Mouse (Mus musculus) intestine, embryonic 16.5 days (tissue): ENCODE measurements at regions not wholly inside any gene's neighbourhood (a gene's known extent, or its start where the extent isn't known, plus 50 kb on each side); places are given as distances from the start of the nearest gene placed in this dataset.

Experiments
- ATAC-seq: fragments of 200-750 bp; cut with Nextera tagmentation; 2 replicates; pipeline ENCODE4 v1.8.0; 2017; ENCODE audit warnings: moderate TSS enrichment, moderate library complexity
- H3K27ac ChIP-seq: fragments of 300-500 bp; sonication (generic); 2 replicates; pipeline ENCODE4 v1.5.1; 2014; ENCODE audit warnings: mild to moderate bottlenecking, low read length
- H3K27me3 ChIP-seq: fragments of 300-500 bp; sonication (generic); replicated peaks from 2 replicates; pipeline ENCODE4 v1.6.1; 2014; ENCODE audit warnings: low read length, control low read depth, mixed read lengths; ENCODE audit not compliant: control insufficient read depth, insufficient read depth
- H3K36me3 ChIP-seq: fragments of 300-500 bp; sonication (generic); 2 replicates; pipeline ENCODE4 v1.6.1; 2014; ENCODE audit warnings: low read length, control low read depth; ENCODE audit not compliant: control insufficient read depth, insufficient read depth
- H3K4me1 ChIP-seq: fragments of 300-500 bp; sonication (generic); 2 replicates; pipeline ENCODE4 v1.6.1; 2014; ENCODE audit warnings: low read length, control low read depth, mixed read lengths; ENCODE audit not compliant: control insufficient read depth, insufficient read depth
- H3K4me2 ChIP-seq: fragments of 300-500 bp; sonication (generic); 2 replicates; pipeline ENCODE4 v1.6.1; 2014; ENCODE audit warnings: low read depth, low read length, control low read depth
- H3K4me3 ChIP-seq: fragments of 300-500 bp; sonication (generic); 2 replicates; pipeline ENCODE4 v1.5.1; 2014; ENCODE audit warnings: mild to moderate bottlenecking, low read length
- H3K9ac ChIP-seq: fragments of 300-500 bp; sonication (generic); 2 replicates; pipeline ENCODE4 v1.6.1; 2014; ENCODE audit warnings: low read depth, low read length
- H3K9me3 ChIP-seq: fragments of 300-500 bp; sonication (generic); 2 replicates; pipeline ENCODE4 v1.6.1; 2016; ENCODE audit warnings: low read length, control low read depth; ENCODE audit not compliant: control insufficient read depth
- WGBS: fragments of 180-500 bp; shearing (Covaris S2); extraction: QIAGEN DNeasy Blood & Tissue Kit; methylation state at CpG from one replicate; pipeline ENCODE4 v1.1.7; 2014; 5-methylcytosine and 5-hydroxymethylcytosine counted together

- WGBS, result 74% methylated on average over 2 of the region's 2 CpGs
- no peak overlapping the region for H3K27ac ChIP-seq
- no peaks in the 10 kb centered on the region for H3K36me3 ChIP-seq
- ATAC-seq, result peak; percentile 89
- no peak overlapping the region for H3K4me2 ChIP-seq
- no peak overlapping the region for H3K4me3 ChIP-seq
- H3K4me1 ChIP-seq, result no peaks in the 10 kb centered on the region
- no peaks in the 10 kb centered on the region for H3K27me3 ChIP-seq
- H3K9ac ChIP-seq, result no peak overlapping the region
- H3K9me3 ChIP-seq, result no peaks in the 10 kb centered on the region
These were observed 289.1 kb upstream of the Cblb start for GRCm38 (mm10) chr16:51741875-51742274.

- H3K27ac ChIP-seq, result no peak overlapping the region
- H3K9me3 ChIP-seq, result no peaks in the 10 kb centered on the region
- no peaks in the 10 kb centered on the region for H3K27me3 ChIP-seq
- no peak overlapping the region for H3K9ac ChIP-seq
- WGBS, result 53% methylated on average over 7 of the region's 7 CpGs
- no peaks in the 10 kb centered on the region for H3K4me1 ChIP-seq
- no peak overlapping the region for H3K4me2 ChIP-seq
- no peak for ATAC-seq
- no peaks in the 10 kb centered on the region for H3K36me3 ChIP-seq
- no peak overlapping the region for H3K4me3 ChIP-seq
These were observed 279.1 kb upstream of the Cblb start for GRCm38 (mm10) chr16:51751878-51752277.

GRCm38 (mm10) chr16:51758361-51759227, 272.4 kb upstream of the Cblb start:
- no peak overlapping the region for H3K4me3 ChIP-seq
- no peaks in the 10 kb centered on the region for H3K9me3 ChIP-seq
- no peaks in the 10 kb centered on the region for H3K27me3 ChIP-seq
- H3K4me1 ChIP-seq, result no peaks in the 10 kb centered on the region
- WGBS, result 48% methylated on average over 9 of the region's 9 CpGs
- H3K27ac ChIP-seq, result no peak overlapping the region
- no peak overlapping the region for H3K4me2 ChIP-seq
- no peaks in the 10 kb centered on the region for H3K36me3 ChIP-seq
- no peak overlapping the region for H3K9ac ChIP-seq
- no peak for ATAC-seq

- Histone ChIP-seq H3K27ac (no peak overlapping the region), H3K4me2 (no peak overlapping the region), H3K4me1 (no peaks in the 10 kb centered on the region), H3K4me3 (no peak overlapping the region), H3K9ac (no peak overlapping the region), H3K36me3 (no peaks in the 10 kb centered on the region), H3K9me3 (no peaks in the 10 kb centered on the region), H3K27me3 (no peaks in the 10 kb centered on the region)
- ATAC-seq, result no peak
- WGBS, result 45% methylated on average over 4 of the region's 4 CpGs
These were observed 271.8 kb upstream of the Cblb start for GRCm38 (mm10) chr16:51759228-51759647.

- H3K9ac ChIP-seq, result no peak overlapping the region
- no peak overlapping the region for H3K4me3 ChIP-seq
- H3K27me3 ChIP-seq, result no peaks in the 10 kb centered on the region
- ATAC-seq, result no peak
- no peaks in the 10 kb centered on the region for H3K9me3 ChIP-seq
- H3K36me3 ChIP-seq, result no peaks in the 10 kb centered on the region
- no peak overlapping the region for H3K4me2 ChIP-seq
- H3K27ac ChIP-seq, result no peak overlapping the region
- 66% methylated on average over 3 of the region's 3 CpGs for WGBS
- no peaks in the 10 kb centered on the region for H3K4me1 ChIP-seq
These were observed 263.5 kb upstream of the Cblb start for GRCm38 (mm10) chr16:51767556-51767955.

GRCm38 (mm10) chr16:51778920-51779319, 252.1 kb upstream of the Cblb start:
- Histone ChIP-seq H3K9me3 (no peaks in the 10 kb centered on the region), H3K4me2 (no peak overlapping the region), H3K27me3 (no peaks in the 10 kb centered on the region), H3K4me3 (no peak overlapping the region), H3K27ac (no peak overlapping the region), H3K36me3 (no peaks in the 10 kb centered on the region), H3K4me1 (no peaks in the 10 kb centered on the region), H3K9ac (no peak overlapping the region)
- peak; percentile 50; the same call in 1 of the 2 replicates for ATAC-seq
- WGBS, result 61% methylated on average over 2 of the region's 2 CpGs

GRCm38 (mm10) chr16:51795003-51795402, 236.0 kb upstream of the Cblb start:
- Histone ChIP-seq H3K4me1 (no peaks in the 10 kb centered on the region), H3K9ac (no peak overlapping the region), H3K27me3 (no peaks in the 10 kb centered on the region), H3K4me3 (no peak overlapping the region), H3K4me2 (no peak overlapping the region), H3K36me3 (no peaks in the 10 kb centered on the region), H3K27ac (no peak overlapping the region), H3K9me3 (no peaks in the 10 kb centered on the region)
- 93% methylated on average over 3 of the region's 3 CpGs for WGBS
- ATAC-seq, result no peak

GRCm38 (mm10) chr16:51807323-51807722, 223.7 kb upstream of the Cblb start:
- no peaks in the 10 kb centered on the region for H3K4me1 ChIP-seq
- no peak for ATAC-seq
- H3K27me3 ChIP-seq, result no peaks in the 10 kb centered on the region
- no peak overlapping the region for H3K4me2 ChIP-seq
- H3K9ac ChIP-seq, result no peak overlapping the region
- H3K4me3 ChIP-seq, result no peak overlapping the region
- no peak overlapping the region for H3K27ac ChIP-seq
- WGBS, result 73% methylated on average over 6 of the region's 6 CpGs
- H3K9me3 ChIP-seq, result no peaks in the 10 kb centered on the region
- H3K36me3 ChIP-seq, result no peaks in the 10 kb centered on the region

- Histone ChIP-seq H3K27me3 (no peaks in the 10 kb centered on the region), H3K36me3 (no peaks in the 10 kb centered on the region), H3K9me3 (no peaks in the 10 kb centered on the region), H3K4me2 (no peak overlapping the region), H3K27ac (no peak overlapping the region), H3K4me1 (no peaks in the 10 kb centered on the region), H3K9ac (no peak overlapping the region), H3K4me3 (no peak overlapping the region)
- no peak for ATAC-seq
- WGBS, result 84% methylated on average over 2 of the region's 2 CpGs
These were observed 221.9 kb upstream of the Cblb start for GRCm38 (mm10) chr16:51809120-51809519.

- Histone ChIP-seq H3K36me3 (no peaks in the 10 kb centered on the region), H3K27ac (no peak overlapping the region), H3K9me3 (no peaks in the 10 kb centered on the region), H3K27me3 (no peaks in the 10 kb centered on the region), H3K4me3 (no peak overlapping the region), H3K4me2 (no peak overlapping the region), H3K9ac (no peak overlapping the region), H3K4me1 (no peaks in the 10 kb centered on the region)
- no peak for ATAC-seq
- WGBS, result 94% methylated on average over 1 of the region's 1 CpGs
These were observed 220.0 kb upstream of the Cblb start for GRCm38 (mm10) chr16:51811073-51811472.
